Mouse (Mus musculus) cerebellum, adult 2 months (tissue): ENCODE measurements around the gene Nucb1.

ENCODE experiments used
- CTCF ChIP-seq: fragments of 200-500 bp; IDR thresholded peaks from 2 replicates; pipeline ENCODE4 v1.5.1; 2011; ENCODE audit warnings: low read depth, mild to moderate bottlenecking, control low read depth, low read length, moderate library complexity, borderline replicate concordance; ENCODE audit not compliant: insufficient read depth
- POLR2A ChIP-seq: fragments of 200-500 bp; IDR thresholded peaks from 2 replicates; pipeline ENCODE4 v1.6.1; 2011; ENCODE audit warnings: low read length, control low read depth, borderline replicate concordance; ENCODE audit not compliant: insufficient read depth

DNA sequence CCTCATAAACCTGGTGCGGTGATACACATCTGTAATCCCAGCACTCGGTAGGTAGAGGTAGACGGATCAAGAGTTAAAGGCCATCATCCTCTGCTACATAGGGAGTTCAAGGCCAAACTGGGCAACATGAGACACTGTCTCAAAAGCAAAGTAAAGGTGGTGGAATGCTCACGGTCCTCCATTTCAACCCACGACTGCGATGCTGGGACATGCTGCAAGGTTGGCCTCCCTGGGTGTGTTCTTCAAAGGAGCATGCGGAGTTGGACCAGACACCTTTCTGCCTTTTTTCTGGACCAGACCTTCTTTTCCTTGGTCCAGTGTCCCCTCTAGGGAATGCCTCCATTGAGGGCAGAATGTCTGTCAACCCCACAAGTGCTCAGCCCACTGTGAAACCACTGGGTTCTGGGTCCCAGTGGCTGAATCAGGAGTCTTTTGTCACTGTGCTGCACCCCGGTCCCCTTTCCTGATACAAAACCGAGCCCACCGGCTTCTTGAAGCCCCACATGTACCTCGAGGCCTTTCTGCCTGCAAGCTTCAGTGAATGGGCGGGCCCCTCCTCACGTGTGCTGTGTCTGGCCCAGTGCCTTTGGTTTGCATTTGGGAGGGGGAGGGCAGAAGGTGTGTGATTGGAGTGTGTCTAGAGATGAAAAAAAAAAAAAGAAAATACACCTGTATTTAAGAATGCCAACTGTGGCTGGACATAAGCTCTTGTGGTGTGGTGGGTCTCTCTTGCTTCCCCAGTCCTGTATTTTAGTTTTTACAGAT, 54.1 kb downstream of the Nucb1 start:
- TF ChIP-seq CTCF (no peak), POLR2A (no peak)
